Mouse (Mus musculus): ENCODE results near the gene Prcp. TPM values are rescaled to one million over a fixed set of nuclear protein-coding genes. Genes with fewer than 3 reads are reported as not detected.

Prcp gene
- total and polyA plus RNA-seq, 3 experiments = 20.1 to 28.9 (median 27.8) TPM

GRCm38 (mm10) chr7:92883850-92884716 is 9.8 kb downstream of the Prcp start:
- Histone ChIP-seq H3K9ac (ENCODE audit: insufficient read depth, low read depth) (no peak overlapping the region), H3K27ac (ENCODE audit: insufficient read depth, low read depth) (no peak overlapping the region), H3K4me1 (ENCODE audit: control insufficient read depth in 1 of 2, insufficient read depth in 2 of 2) (peaks cover 6 to 28% of the 10 kb centered on the region in 2 experiments), H3K27me3 (replicated peaks) (no peaks in the 10 kb centered on the region), H3K79me2 (replicated peaks; ENCODE audit: control insufficient read depth, extremely low read depth, insufficient read depth, poor library complexity, severe bottlenecking) (no peaks in the 10 kb centered on the region), H3K9me3 (replicated peaks; ENCODE audit: low read length) (no peaks in the 10 kb centered on the region), H3K4me2 (ENCODE audit: insufficient read depth, low read depth, poor library complexity, severe bottlenecking) (no peak overlapping the region), H3K36me3 (replicated peaks in 1 of 2; ENCODE audit: control insufficient read depth in 1 of 2, insufficient read depth in 1 of 2, low read length in 1 of 2) (peaks cover 0 to 61% of the 10 kb centered on the region in 2 experiments), H3K4me3 (replicated peaks in 1 of 3; ENCODE audit: low read depth in 2 of 3, low read length in 2 of 3, poor library complexity in 1 of 3) (no peak overlapping the region)
- DNase-seq (ENCODE audit: extremely low read depth) = no peak
- in situ Hi-C loops (cut with MboI; ENCODE audit: low pct_ligation_motif_present, low pct_unique_long_range_greater_than_20kb, low sequenced_read_pairs) = no loop called here
- TF ChIP-seq CHD2 (IDR thresholded peaks at IDR 0.05; ENCODE audit: low read length) (no peak), GABPA (IDR thresholded peaks at IDR 0.05; ENCODE audit: insufficient replicate concordance, low read depth, low read length) (no peak), JUND (conservative IDR thresholded peaks at IDR 0.05; ENCODE audit: low read depth, low read length) (no peak), SIN3A (IDR thresholded peaks at IDR 0.05; ENCODE audit: low read length) (no peak), NRF1 (IDR thresholded peaks at IDR 0.05; ENCODE audit: low read depth, low read length) (no peak), MXI1 (IDR thresholded peaks at IDR 0.05; ENCODE audit: low read depth, low read length) (no peak)
- dilution Hi-C loops (cut with MboI; ENCODE audit: extremely low pct_ligation_motif_present, extremely low pct_unique_long_range_greater_than_20kb, low sequenced_read_pairs) = no loop called here

- no peaks in the 10 kb centered on the region for H3K27me3 ChIP-seq (replicated peaks)
- peaks cover 0 to 70% of the 10 kb centered on the region in 2 experiments for H3K36me3 ChIP-seq (replicated peaks in 1 of 2; ENCODE audit: control insufficient read depth in 1 of 2, insufficient read depth in 1 of 2, low read length in 1 of 2)
- H3K79me2 ChIP-seq (replicated peaks; ENCODE audit: control insufficient read depth, extremely low read depth, insufficient read depth, poor library complexity, severe bottlenecking) = no peaks in the 10 kb centered on the region
- no peak for DNase-seq (ENCODE audit: extremely low read depth)
- no peaks in the 10 kb centered on the region for H3K9me3 ChIP-seq (replicated peaks; ENCODE audit: low read length)
- H3K4me3 ChIP-seq (replicated peaks in 1 of 3; ENCODE audit: low read depth in 2 of 3, low read length in 2 of 3, poor library complexity in 1 of 3) = no peak overlapping the region
- TF ChIP-seq POLR2AphosphoS2 (IDR thresholded peaks at IDR 0.05; ENCODE audit: low read depth, low read length) (no peak), ETS1 (conservative IDR thresholded peaks at IDR 0.05; ENCODE audit: low read depth, low read length) (no peak), USF2 (conservative IDR thresholded peaks at IDR 0.05; ENCODE audit: low read depth, low read length) (no peak), CHD1 (IDR thresholded peaks at IDR 0.05; ENCODE audit: low read depth, low read length) (no peak), TCF12 (IDR thresholded peaks at IDR 0.05; ENCODE audit: low read depth, low read length) (no peak), E2F4 (IDR thresholded peaks at IDR 0.05; ENCODE audit: insufficient replicate concordance, low read depth, low read length) (no peak)
- no peak overlapping the region for H3K27ac ChIP-seq (ENCODE audit: insufficient read depth, low read depth)
- H3K9ac ChIP-seq (ENCODE audit: insufficient read depth, low read depth) = no peak overlapping the region
- in situ Hi-C loops (cut with MboI; ENCODE audit: low pct_ligation_motif_present, low pct_unique_long_range_greater_than_20kb, low sequenced_read_pairs) (no loop called here), dilution Hi-C loops (cut with MboI; ENCODE audit: extremely low pct_ligation_motif_present, extremely low pct_unique_long_range_greater_than_20kb, low sequenced_read_pairs) (no loop called here)
- no peak overlapping the region for H3K4me2 ChIP-seq (ENCODE audit: insufficient read depth, low read depth, poor library complexity, severe bottlenecking)
- peaks cover 0 to 17% of the 10 kb centered on the region in 2 experiments; a peak in 1 of 4 replicates for H3K4me1 ChIP-seq (ENCODE audit: control insufficient read depth in 1 of 2, insufficient read depth in 2 of 2)
Measured at GRCm38 (mm10) chr7:92884998-92885660, 10.9 kb downstream of the Prcp start.

Measured in CH12.LX (cell line).